Mouse (Mus musculus) erythroid progenitor cell, adult 5-6 weeks (primary cell): ENCODE results near the gene Etfbkmt. TPM values are rescaled to one million over a fixed set of nuclear protein-coding genes. Genes with fewer than 3 reads are reported as not detected.
"Not testable (repeated sequence)": the region's sequence is repeated elsewhere in the genome, so short reads cannot be mapped to it uniquely, and the experiment has no call there.

ENCODE experiments used
- ATAC-seq: replicated peaks from 2 replicates; pipeline ENCODE4 v1.8.0; 2016; ENCODE audit warnings: moderate number of reproducible peaks, mild to moderate bottlenecking, moderate TSS enrichment, inconsistent platforms; ENCODE audit not compliant: poor library complexity, low FRiP score, severe bottlenecking
- total RNA-seq, 2 experiments: library from RNA; stranded (forward) in 1 of 2; stranded (reverse) in 1 of 2; fragments of 150-400 nt in 1 of 2; fragments of 186-747, 209-891 nt in 1 of 2; gene quantifications; 2 replicates each; pipeline versions ENCODE4 v1.2.3 to v1.2.4; 2015 to 2017; ENCODE audit warnings: low replicate concordance in 2 of 2

Gene Etfbkmt
- total RNA-seq, 2 experiments from 2014 or later: 4.5 to 4.6 TPM

DNA sequence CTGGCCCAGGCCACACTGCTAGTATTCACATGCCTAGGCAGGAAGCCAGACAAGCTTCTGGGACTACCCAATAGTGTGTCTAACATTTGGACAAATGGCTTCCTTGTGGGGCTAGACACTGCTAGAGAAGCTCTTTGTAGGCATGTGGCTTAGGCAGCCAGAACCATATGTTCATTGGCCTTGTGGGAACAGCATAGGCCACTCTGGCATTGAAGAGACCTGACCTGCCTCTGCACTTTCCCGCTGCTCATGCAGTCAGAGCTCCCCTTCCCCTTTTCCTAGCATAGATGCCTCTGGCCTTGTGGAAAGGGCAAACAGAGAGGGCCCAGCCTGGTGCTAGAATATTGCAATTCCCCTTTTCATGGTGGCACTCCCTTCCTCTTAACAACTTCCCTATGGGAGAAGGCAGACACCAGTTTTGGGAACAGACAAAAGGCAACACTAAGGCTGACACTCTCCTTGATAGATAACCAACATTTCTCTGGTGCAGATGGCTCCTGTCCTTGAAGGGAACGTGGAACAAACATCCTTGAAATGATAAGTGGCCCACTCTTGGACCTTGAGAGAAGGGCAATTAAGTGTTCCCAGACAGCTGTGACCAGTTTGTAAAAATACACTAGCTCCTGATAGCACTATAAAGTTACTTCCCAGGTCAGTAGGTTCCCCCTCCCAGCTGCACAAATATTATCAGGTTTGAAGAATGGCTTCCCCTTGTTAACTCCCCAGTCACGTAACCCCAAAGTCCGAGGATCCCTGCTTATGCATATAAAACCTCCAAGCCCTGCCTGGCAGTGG is 34.4 kb downstream of the Etfbkmt start:
- ATAC-seq: 0 out of 2 replicates have a peak, but pooled peaks have one; percentile 27

DNA sequence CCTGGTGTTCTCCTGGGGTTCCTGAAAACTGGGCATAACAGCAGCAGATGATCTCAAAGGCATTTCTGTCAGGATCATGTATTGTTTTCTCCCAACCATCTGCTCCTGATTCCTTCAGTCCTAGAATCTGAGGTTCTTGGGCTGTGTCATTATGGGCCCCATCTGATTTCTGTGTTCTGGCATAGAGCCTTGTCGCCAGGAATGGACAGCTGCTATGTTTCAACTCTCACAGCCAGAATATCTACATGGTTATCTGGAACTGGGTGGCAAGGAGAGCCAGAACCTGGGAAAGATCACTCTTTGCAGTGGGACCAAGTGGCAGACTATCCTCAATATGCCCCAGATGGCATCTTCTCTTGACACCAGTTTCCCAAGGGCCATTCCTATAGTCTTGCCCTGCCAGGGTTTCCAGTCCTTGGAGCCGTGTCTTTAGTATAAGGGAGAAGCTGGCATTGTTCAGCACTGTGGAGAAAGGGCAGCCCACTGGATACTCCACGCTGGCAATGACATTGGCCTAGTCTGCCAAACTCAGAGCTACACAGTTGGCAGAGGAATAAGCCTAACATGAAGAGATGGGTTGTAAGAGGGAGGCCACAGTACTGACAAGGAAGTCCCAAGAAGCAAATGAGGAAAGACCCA is 35.4 kb downstream of the Etfbkmt start:
- ATAC-seq: no peak

DNA sequence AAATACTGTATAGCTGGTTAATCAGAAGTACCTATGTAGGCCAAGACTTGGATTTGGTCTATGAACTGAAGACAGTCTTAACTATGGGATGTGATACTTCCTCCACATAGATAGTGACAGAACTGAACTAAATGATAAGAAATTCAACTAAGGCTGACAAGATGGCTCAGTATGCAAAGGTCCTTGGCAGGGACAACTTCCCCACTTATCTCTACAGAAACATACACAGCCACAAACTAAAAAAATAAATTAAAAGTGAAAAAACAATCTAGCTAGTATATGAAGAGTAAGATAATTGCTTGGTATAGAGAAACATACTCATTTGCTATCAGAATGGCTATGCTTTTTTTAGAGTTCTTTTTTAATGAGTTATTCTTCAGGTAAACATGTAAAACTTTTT is 39.4 kb downstream of the Etfbkmt start:
- ATAC-seq: no peak

DNA sequence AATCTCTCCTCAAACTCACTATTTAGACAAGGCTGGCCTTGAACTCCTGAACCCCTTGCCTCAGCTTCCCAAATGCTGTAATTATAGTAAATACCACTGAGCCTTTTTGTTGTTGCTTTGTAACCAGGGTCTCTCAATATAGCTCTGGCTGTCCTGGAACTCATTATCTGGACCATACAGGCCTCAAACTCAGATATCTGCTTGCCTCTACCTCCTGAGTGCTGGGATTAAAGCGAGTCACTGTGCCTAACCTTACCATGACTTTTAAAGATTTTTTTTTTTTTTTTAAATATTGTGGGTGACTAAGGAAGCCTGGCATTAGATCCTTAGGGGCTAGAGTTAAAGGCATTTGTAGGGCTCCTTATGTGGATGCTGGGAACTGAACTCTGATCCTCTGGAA is 44.4 kb downstream of the Etfbkmt start:
- ATAC-seq: no peak

DNA sequence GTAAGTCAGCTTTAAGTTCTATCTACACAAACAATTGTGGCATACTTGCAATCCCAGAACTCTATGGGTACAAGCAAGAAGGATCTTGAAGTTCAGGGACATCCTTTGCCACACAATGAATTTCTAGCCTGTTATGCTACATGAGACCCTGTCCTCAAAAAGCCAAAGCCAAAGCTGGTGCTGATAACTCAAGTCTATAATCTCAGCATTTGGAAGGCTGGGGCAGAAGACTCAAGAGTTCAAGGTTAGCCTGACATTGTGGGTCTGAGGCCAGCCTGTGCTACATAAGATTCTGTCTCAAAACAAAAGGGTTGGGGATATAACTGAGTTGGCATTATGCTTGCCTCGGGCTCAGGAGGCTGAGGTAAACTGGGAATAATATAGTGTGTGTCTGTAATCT is 47.7 kb downstream of the Etfbkmt start:
- ATAC-seq: no peak

DNA sequence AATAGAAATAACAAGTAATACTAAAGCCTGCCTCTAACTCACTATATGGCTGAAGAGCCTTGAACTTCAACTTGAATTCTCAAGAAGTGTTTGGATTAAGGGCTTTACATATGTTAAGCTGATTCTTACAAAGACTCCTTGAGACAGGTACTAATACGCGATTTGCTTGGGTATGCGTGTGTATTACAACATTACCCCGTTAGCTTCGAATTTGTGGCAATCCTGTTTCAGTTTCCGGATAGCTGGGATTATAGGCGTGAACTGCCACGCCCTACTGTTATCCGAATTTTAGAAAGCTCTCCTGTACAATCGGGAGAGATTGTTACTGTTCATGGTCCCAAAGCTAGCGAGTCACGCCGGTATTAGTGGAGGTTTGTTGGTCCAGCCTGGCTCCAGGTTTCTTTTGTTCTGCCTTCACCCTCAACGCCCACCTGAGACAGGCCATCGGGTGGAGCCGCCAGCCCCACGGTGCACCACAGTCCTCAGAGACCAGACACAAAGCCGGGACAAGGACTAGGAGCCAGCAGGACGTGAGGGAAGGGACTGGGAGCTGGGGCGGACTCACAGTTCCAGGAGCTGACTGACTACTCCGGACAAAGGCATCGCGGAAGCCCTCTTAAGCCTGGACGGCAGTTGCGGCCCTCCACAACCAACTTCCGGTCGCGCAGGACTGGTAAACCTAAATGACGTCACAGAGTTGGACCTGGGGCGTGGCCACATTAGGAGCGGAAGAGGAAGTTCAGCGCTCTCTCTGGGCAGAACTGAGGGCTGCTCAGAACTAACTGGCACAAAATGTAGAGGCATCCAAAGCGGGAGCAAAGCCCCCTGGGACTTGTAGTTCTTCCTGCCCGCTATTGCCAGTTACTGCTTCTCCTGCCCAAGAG is 48.6 kb downstream of the Etfbkmt start, which contains the start of gene Amn1:
Gene Amn1, minus strand, starts transcription at position 672 of the 884 bp plus-strand sequence.
- peak; percentile 88 for ATAC-seq

DNA sequence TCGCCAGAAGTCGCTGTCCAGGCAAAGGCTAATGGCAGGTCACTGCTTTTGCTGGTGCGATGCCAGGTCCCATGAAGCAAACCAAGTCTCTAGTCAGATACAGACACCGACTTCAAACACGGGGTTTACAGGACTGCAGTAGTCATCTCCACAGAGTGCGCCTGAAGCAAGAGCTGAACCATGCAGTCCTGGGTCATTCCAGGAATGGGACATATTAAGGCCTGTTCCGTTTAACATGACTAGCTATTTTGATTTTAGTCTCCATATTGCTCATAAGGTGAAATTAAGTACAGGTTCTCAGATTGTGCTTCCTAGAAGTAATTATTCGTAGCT is 49.2 kb downstream of the Etfbkmt start:
- ATAC-seq: no peak

DNA sequence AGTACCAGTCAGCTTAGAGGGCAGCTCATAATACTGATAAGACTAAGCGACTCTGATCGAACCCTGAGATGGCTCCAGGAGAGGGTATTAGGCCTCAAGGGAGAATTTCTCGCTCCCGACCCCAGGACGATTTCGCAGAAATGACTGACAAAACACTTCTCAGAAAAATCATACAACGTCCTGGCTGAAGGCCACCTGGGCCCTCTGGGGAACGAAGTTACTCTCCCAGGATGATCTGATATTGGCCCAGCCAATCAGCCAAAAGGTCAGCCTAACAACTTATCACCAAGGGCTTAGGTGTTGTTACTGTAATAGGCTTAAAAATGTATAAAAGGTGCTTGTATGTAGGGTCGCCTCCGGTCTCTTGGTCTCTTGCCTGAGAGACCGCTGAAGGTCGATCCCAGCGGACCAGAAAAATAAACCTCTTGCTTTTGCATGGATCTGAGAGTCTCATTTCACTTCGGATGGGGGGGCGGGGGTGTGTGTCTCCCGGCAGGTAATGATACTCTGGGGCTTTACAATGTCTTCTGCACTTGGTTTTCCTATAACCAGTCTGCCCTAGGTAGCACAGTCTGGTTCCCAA is 49.8 kb downstream of the Etfbkmt start:
- no peak for ATAC-seq

DNA sequence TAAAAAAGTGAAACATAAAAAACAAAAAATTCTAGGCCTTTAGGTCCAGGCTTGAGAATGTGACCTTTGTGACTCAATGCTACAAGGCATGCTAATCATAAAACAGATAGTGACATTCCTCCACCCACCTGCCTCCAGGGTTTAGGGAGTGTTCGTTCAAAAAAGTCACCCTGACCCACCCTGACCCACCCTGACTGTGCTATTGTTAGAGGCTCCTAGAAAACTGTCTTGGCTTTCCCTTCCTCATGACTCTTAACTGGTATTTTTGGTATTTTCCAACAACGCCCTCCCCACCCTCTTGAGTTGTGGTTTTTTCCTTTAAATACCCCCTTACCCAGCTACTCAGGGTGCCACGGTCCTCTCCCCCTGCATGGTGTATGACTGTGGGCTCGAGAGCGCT is 52.3 kb downstream of the Etfbkmt start:
- ATAC-seq: not testable (repeated sequence)

DNA sequence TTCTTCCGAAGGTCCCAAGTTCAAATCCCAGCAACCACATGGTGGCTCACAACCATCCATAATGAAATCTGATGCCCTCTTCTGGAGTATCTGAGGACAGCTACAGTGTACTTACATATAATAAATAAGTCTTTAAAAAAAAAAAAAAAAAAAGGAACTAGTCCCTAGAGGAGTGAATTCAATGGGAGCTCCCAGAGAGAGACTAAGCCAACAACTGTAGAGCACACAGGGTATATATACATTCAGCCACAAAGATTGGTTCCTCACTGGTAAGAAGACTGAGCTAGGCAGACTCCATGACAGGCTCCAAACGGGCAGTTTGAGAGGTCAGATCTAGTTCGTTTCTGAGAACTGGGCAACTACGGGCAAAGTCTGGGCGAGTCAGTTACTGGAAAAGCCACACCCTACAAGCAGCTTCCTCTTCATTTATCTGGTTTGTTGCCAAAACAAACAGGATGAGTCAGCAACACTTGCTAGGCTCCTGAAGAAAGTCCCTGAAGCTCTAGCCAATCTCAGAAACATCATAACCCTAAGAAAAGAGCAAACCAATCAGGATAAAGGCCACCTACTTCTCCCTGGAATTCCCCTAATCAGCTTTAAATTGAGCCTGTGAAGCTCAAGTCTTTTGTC is 53.7 kb downstream of the Etfbkmt start:
- peak; percentile 91 for ATAC-seq

DNA sequence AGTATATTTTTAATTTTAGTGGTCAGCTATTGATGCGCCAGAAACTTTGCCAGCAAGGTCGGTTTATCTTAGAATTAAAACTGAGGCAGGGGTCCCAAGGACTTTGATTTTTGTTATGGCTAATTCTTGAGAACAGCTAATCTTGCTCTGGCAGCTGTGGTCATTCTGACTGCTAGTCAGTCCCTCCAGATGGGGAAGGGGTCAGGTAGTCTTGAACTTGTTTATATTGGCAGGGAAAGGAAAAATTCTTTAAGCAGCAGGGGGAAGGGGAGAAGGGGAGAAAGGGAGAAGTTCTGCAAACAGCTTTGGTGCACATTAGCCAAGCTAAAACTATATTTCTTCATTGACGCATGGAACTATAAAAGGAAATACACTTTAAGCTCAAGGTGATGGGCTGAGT is 57.5 kb downstream of the Etfbkmt start:
- no peak for ATAC-seq

DNA sequence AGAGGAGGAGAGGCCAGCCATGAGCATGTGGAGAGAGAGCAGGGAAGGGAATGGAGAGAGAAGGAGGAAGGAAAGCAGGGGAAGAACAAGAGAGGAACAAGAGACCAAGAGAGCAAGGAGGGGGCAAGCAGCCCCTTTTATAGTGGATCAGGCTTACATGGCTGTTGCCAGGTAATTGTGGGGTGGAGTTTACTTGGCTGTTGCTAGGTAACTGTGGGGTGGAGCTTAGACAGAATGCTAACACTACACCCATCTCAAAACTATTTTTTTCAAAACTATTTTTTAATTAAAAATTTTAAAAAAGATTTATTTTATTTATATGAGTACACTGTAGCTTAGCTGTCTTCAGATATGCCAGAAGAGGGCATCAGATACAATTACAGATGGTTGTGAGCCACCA is 58.9 kb downstream of the Etfbkmt start:
- no peak for ATAC-seq

Other genes with a start within 250 kb of the Etfbkmt start
- gene Caprin2, start 243.6 kb upstream of the Etfbkmt start, total RNA-seq (2015; ENCODE audit: low replicate concordance): 13.0 and 23.9 TPM in 2 replicates
- 8.5 and 16.4 TPM in 2 replicates for gene Caprin2, start 243.6 kb upstream of the Etfbkmt start, total RNA-seq (2017; ENCODE audit: low replicate concordance)
- 1.1 and 9.2 TPM in 2 replicates for gene Sinhcaf, start 193.4 kb upstream of the Etfbkmt start, total RNA-seq (2015; ENCODE audit: low replicate concordance)
- 4.5 and 14.1 TPM in 2 replicates for gene Sinhcaf, start 193.4 kb upstream of the Etfbkmt start, total RNA-seq (2017; ENCODE audit: low replicate concordance)
- gene Dennd5b, start 38.2 kb upstream of the Etfbkmt start, total RNA-seq (2015; ENCODE audit: low replicate concordance): 2.5 and 3.6 TPM in 2 replicates
- gene Dennd5b, start 38.2 kb upstream of the Etfbkmt start, total RNA-seq (2017; ENCODE audit: low replicate concordance): 0.91 and 6.2 TPM in 2 replicates
- gene Gm10203, start 9.7 kb upstream of the Etfbkmt start, total RNA-seq (2015; ENCODE audit: low replicate concordance): not detected in 2 replicates
- not detected in 2 replicates for gene Gm10203, start 9.7 kb upstream of the Etfbkmt start, total RNA-seq (2017; ENCODE audit: low replicate concordance)
- 3.4 and 3.6 TPM in 2 replicates for gene Amn1, start 48.9 kb downstream of the Etfbkmt start, total RNA-seq (2015; ENCODE audit: low replicate concordance)
- gene Amn1, start 48.9 kb downstream of the Etfbkmt start, total RNA-seq (2017; ENCODE audit: low replicate concordance): 1.4 and 5.4 TPM in 2 replicates
- 113 and 155 TPM in 2 replicates for gene Resf1, start 169.6 kb downstream of the Etfbkmt start, total RNA-seq (2015; ENCODE audit: low replicate concordance)
- gene Resf1, start 169.6 kb downstream of the Etfbkmt start, total RNA-seq (2017; ENCODE audit: low replicate concordance): 109 and 117 TPM in 2 replicates